Mouse (Mus musculus): Measurements from ENCODE around the gene Rnps1.
"Not testable (repeated sequence)": the region's sequence is repeated elsewhere in the genome, so short reads cannot be mapped to it uniquely, and the experiment has no call there.

Gene Rnps1

DNA sequence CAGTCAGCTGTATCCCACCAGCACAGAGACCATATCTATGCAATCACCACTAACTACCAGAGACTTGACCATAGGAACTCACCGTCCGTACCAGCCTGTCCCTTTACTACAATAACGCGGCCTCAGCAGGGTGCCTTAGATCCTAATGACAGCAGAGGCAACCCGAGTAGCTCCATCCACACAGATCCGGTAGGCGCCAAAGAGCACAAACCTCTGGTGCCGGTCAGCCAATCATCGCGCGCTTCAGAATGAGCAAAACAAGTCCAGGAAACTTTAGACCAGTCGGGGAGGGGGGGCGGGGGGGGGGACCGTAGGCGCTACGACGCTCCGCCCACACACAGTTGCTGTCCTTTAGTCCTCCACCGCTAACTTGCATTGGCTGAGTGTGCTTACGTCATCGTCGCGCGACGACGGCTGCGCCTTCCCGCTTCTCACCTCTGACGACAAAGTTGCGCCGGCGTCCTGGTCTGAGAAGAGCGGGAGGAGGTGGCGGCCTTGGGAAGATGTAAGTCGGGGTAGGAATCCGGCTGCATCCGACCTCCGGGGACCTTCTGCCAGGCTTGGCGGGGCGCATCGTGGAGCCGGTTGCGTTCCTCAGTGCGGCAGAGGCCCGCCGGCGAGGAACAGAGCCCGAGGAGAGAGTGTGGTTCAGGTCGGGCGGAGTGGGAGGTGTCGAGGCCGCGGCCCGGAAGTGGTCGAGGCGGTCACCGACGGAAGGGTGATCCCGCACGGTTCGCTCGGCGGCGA lies at the start of gene Rnps1:
TSS of gene Rnps1 (plus strand) at position 336 of the 747 bp plus-strand sequence.
- DNase-seq: peak; percentile 97

DNA sequence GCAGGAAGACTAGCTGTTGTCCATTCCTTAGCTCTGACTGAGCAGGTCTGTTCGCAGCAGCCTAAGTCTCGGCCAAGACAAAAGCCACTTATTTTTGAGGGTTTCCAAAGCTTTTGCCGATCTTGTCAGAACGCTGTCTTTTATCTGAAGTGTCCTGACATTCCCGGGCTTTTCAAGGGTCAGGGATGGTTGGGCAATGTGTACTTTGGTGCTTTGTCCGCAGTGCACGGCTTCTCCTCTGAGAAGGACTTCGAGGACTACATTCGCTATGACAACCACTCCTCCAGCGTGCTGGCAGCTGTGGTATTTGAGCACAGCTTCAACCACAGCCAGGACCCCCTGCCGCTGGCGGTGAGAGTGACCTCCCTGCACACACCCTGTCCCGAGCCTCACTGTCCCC lies 48.5 kb upstream of the Rnps1 start:
- DNase-seq: no peak

DNA sequence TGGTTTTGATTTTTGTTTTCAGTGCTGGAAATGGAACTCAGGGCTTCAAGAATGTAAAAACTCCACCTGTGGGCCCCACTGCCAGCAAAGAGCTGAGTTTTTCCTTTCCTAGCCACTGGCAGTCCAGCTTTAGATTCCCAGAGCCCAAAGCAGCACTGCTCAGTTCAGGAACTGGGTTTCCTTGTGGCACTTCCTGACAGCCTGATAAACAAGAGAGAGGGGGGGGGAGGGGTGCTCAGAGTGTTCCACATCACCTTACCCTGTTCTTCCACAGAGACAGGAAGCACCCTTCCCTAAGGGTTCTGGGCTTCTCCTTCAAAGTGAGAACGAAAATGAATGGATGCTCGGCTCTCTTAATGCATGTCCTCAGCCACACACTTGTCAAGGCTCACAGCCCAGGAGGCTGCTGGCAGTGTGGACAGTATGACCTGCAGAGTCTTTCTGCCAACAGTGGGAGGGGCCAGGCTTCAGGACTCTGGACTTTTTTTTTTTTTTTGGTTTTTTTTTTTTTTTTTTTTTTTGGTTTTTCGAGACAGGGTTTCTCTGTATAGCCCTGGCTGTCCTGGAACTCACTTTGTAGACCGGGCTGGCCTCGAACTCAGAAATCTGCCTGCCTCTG lies 39.2 kb upstream of the Rnps1 start:
- no peak for DNase-seq

DNA sequence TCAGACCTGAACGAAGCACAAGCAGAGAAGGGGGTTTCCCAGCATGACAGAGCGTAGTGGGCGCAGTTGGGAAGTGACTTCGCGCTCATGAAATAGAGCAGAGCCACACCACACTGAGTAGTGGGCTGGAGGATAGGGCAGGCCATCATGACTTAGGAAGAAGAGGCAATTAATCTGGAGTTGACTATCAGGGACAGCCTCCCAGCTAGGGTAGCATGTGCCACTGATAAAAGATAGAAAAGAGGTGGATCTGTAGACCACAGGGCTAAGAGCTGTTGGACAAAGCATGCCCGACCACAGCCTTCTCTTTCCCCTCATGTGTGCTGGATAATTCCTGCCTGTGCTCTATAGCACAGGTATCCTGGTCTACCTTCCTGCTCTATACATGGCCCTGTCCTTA lies 38.5 kb upstream of the Rnps1 start:
- no peak for DNase-seq

- DNase-seq: no peak
Observed at GRCm38 (mm10) chr17:24378496-24378895, 35.9 kb upstream of the Rnps1 start.

DNA sequence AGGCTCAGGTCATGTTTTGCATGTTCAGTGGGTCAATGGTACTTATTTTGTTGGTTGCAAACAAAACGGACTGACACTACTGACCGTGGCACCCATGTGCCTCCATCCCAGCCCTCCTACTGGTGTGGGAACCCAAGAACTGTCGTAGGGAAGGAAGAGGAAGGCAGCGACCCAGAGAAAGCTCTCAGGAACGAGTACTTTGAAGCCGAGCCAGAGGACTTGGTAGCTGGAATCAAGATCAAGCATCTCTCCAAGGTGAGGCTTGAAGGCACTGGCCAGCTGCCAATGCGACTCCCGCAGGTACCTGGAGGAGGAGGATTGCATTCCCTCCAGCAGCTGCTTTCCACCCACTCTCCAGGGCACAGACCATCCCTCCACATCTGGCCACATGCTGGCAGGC lies 30.6 kb upstream of the Rnps1 start:
- no peak for DNase-seq

DNA sequence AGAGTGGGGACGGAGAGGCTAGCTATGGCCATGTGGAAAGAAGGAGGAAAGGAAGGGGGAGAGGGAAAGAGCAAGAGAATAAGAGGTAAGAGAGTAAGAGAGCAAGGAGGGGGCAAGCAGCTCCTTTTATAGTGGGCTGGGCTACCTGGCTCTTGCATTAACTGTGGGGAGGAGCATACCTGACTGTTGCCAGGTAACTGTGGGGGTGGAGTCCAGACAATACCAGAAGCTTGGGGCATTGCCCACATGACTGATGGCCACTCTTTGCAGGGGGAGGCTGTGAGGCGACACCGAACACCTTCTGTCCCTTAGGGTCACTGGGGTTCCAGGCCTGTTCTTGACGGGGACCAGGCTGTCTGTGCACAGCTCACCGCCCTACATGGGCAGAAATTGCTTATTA lies 25.7 kb upstream of the Rnps1 start:
- no peak for DNase-seq

DNA sequence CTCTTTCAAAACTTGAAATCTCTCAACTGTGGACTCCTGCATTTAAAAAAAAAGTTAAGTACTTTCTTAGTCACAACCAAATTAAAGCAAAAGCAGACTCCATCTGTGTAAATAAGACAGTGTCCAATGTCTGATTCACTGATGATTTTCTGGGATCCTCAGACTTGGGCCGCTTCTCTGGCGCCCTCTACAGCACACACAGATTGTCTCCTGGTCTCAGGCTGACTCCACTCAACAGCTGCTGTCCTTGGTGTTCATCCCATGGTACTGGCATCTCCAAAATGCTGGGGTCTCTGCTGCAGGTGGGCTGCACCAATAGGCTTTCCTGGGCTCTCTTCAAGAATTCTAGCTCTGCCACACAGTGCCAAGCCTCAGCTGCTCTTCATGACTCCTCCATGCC lies 24.5 kb upstream of the Rnps1 start:
- DNase-seq: peak; percentile 52

DNA sequence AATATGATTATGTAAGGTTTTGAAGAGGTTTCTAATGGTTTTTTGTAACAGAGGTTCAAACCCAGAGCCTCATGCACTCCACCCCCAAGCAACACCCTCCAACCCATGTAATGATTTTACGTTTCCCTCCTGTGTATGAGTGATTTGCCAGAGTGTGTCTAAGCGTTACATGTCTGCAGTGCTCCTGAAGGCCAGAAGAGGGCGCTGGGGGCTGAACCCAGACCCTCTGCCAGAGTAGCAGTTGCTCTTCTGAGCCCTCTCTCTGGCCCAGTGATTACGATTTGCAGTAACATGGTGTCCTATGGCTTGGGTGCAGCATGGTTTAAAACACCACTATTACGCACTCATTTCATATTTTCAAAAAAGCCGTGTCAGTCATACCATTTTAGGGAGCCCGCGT lies 23.2 kb upstream of the Rnps1 start:
- DNase-seq: peak; percentile 20

DNA sequence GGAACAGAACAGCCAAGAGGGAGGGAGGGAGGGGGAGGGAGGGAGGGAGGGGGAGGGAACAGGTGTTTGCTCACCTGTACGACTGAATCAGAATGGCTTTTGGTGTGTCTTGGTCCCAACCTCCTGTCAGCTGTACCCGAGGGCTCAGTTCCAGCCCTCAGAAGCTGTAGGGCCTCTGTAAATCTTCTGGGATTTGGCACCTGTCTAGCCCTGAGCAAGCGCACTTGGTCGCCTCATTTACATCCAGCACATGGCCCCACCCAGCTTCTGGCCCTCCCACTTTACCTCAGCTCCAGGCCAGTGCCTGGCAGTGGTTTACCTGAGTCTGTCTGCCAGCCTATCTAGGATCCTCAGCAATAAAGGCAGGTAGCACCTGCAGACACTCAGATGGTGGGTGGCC lies 20.8 kb upstream of the Rnps1 start:
- DNase-seq: no peak

GRCm38 (mm10) chr17:24394456-24394855 lies 19.9 kb upstream of the Rnps1 start:
- no peak for DNase-seq

GRCm38 (mm10) chr17:24402371-24402770 lies 12.0 kb upstream of the Rnps1 start:
- no peak for DNase-seq

GRCm38 (mm10) chr17:24407116-24407803 lies 7.1 kb upstream of the Rnps1 start:
- DNase-seq: no peak

DNA sequence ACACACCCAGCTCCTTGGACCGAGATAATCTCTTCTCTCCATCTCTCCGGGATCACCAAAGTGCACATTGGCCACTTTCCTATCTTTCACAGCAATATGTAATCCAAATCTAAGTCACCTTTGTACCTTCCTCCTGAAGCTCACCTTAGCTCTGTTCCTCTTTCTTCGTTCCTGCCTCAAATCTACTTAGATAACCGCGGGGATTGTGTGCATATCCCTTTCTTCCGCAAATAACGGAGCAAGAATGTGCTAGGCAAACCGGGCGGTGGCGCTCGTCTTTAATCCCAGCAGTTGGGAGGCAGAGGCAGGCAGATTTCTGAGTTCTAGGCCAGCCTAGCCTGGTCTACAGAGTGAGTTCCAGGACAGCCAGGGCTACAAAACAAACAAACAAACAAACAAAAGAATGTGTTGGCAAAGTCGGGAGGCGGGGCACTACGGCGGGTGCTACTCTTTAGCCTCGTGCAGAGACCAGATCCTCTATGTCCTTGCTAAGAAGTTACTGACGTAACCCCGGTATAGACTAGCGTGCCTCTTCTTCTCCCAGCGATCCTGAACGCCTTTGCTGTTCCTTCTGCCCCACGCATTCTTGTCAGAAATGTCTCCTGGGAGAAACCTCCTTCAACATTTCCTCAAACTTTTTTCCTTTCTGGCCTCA lies 681 bp upstream of the Rnps1 start:
- no peak for DNase-seq

DNA sequence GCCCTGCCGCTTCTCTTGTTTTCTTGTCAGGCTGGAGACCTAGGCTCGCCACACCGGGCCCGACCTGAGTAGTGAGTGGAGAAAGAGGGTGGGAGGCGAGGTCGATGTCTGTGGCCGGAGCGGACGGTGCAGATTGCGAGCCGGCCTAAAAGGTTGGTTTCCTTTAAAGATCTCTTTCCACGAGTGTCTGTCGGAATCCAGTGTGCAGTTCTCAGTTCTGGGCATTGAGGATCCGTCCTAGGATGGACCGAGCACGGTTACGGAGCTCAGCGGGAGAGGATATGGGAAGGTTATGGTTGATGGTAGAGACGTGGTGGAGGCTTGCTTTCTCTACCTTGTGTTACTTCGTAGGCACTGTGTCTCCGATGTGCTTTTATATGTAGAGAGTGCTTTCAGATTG lies 646 bp downstream of the Rnps1 start:
- no peak for DNase-seq

GRCm38 (mm10) chr17:24416051-24416652 lies 1.8 kb downstream of the Rnps1 start:
- DNase-seq: no peak

- DNase-seq: no peak
Observed at GRCm38 (mm10) chr17:24423114-24423513, 8.7 kb downstream of the Rnps1 start.

- no peak for DNase-seq
Observed at GRCm38 (mm10) chr17:24424489-24424888, 10.1 kb downstream of the Rnps1 start.

GRCm38 (mm10) chr17:24425326-24425725 lies 11.0 kb downstream of the Rnps1 start:
- not testable (repeated sequence) for DNase-seq

DNA sequence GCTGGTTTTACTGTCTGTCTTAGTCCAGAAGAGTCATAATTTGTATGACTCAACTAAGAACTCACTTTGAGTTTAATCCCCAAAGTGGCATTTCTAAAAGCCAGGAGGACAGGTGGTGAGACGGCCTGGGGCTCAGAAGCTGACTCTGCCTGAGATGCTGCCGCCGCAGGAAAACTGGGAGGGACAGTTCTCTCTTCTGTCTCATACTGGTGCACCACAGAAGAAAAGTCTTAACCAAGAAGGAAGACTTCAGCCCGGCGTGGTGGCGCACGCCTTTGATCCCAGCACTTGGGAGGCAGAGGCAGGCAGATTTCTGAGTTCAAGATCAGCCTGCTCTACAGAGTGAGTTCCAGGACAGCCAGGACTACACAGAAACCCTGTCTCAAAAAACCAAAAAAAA lies 11.5 kb downstream of the Rnps1 start:
- no peak for DNase-seq

- peak; percentile 80 for DNase-seq
Observed at GRCm38 (mm10) chr17:24426471-24427169, 12.3 kb downstream of the Rnps1 start, which contains the start of gene Eci1. TSS of gene Eci1 (plus strand) at chr17:24426641.

GRCm38 (mm10) chr17:24427170-24427557 lies 12.8 kb downstream of the Rnps1 start:
- DNase-seq: no peak
